Mouse (Mus musculus) thymus, adult 2 months (tissue): ENCODE data around the gene 9230112D13Rik.

ENCODE experiments used
- CTCF ChIP-seq: fragments of 200-500 bp; IDR thresholded peaks from 2 replicates; pipeline ENCODE4 v1.5.1; 2012; ENCODE audit warnings: mild to moderate bottlenecking, control low read depth, low read length, moderate library complexity, borderline replicate concordance; ENCODE audit not compliant: control insufficient read depth, poor library complexity, insufficient read depth; ENCODE audit errors: extremely low read depth
- POLR2A ChIP-seq: fragments of 200-500 bp; IDR thresholded peaks from 2 replicates; pipeline ENCODE4 v1.6.1; 2012; ENCODE audit warnings: mild to moderate bottlenecking, low read length, control low read depth, moderate library complexity; ENCODE audit not compliant: control insufficient read depth, poor library complexity, insufficient read depth; ENCODE audit errors: extremely low read depth

- TF ChIP-seq POLR2A (no peak), CTCF (no peak)
Observed at GRCm38 (mm10) chr14:34571610-34572387, 49.2 kb upstream of the 9230112D13Rik start.
